Mouse (Mus musculus): ENCODE data around the gene Nat8f3. TPM values are rescaled to one million over a fixed set of nuclear protein-coding genes. Genes with fewer than 3 reads are reported as not detected.
"Not testable (repeated sequence)": the region's sequence is repeated elsewhere in the genome, so short reads cannot be mapped to it uniquely, and the experiment has no call there.

Gene Nat8f3
- not detected in 2 replicates for total RNA-seq (2017)

GRCm38 (mm10) chr6:85765532-85765931 is at the start of gene Nat8f3:
Gene Nat8f3, minus strand, starts transcription at chr6:85765754.
- ATAC-seq (replicated peaks in 1 of 2; ENCODE audit: insufficient read depth in 1 of 2, low FRiP score in 2 of 2, low TSS enrichment in 1 of 2, low read depth in 1 of 2, poor library complexity in 2 of 2, severe bottlenecking in 2 of 2): not testable (repeated sequence)

- no peak for ATAC-seq (replicated peaks in 1 of 2; ENCODE audit: insufficient read depth in 1 of 2, low FRiP score in 2 of 2, low TSS enrichment in 1 of 2, low read depth in 1 of 2, poor library complexity in 2 of 2, severe bottlenecking in 2 of 2)
These were observed 47.8 kb upstream of the Nat8f3 start for GRCm38 (mm10) chr6:85813339-85813738.

GRCm38 (mm10) chr6:85810942-85811537 is 45.5 kb upstream of the Nat8f3 start:
- ATAC-seq (replicated peaks in 1 of 2; ENCODE audit: insufficient read depth in 1 of 2, low FRiP score in 2 of 2, low TSS enrichment in 1 of 2, low read depth in 1 of 2, poor library complexity in 2 of 2, severe bottlenecking in 2 of 2): not testable (repeated sequence)

DNA sequence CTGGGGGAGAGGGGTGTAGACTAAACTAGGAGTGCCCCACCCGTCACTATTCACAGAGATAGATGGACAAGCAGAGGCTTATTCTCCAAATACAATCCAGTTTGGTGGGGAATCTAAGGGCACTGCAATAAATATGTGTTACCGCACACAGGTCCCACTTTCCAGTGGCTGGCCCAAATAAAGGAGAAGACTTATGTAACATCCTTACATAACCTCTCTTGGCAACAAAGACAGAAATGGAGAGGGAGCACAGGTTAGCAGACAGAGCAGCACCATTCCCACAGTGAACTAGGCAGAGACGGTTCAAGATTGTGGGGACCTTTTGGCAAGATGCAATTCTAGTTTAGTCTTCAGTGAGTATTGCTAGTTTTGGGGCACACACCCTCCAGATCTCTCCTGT is 45.0 kb upstream of the Nat8f3 start:
- not testable (repeated sequence) for ATAC-seq (replicated peaks in 1 of 2; ENCODE audit: insufficient read depth in 1 of 2, low FRiP score in 2 of 2, low TSS enrichment in 1 of 2, low read depth in 1 of 2, poor library complexity in 2 of 2, severe bottlenecking in 2 of 2)

GRCm38 (mm10) chr6:85809784-85810183 is 44.2 kb upstream of the Nat8f3 start:
- not testable (repeated sequence) for ATAC-seq (replicated peaks in 1 of 2; ENCODE audit: insufficient read depth in 1 of 2, low FRiP score in 2 of 2, low TSS enrichment in 1 of 2, low read depth in 1 of 2, poor library complexity in 2 of 2, severe bottlenecking in 2 of 2)

DNA sequence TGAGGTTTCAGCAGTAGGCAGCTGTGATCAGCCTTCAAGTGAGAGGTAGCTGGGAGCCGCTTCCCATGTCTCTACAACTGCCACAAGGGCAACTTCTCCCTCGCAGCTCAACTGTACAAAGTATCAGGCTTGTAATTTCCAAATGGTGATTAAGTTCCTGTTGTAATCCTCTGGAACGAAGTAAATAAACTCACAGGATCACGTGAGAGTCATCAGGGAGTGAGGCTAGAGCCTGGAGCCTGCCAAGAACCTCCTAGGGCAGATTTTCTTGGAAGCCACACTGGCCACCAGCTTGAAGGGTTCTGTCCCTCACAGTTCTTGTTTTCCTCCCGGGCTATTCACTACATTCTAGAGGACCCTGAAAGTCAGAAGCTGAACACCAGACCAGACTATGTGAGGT is 37.6 kb upstream of the Nat8f3 start:
- ATAC-seq (replicated peaks in 1 of 2; ENCODE audit: insufficient read depth in 1 of 2, low FRiP score in 2 of 2, low TSS enrichment in 1 of 2, low read depth in 1 of 2, poor library complexity in 2 of 2, severe bottlenecking in 2 of 2): not testable (repeated sequence)

DNA sequence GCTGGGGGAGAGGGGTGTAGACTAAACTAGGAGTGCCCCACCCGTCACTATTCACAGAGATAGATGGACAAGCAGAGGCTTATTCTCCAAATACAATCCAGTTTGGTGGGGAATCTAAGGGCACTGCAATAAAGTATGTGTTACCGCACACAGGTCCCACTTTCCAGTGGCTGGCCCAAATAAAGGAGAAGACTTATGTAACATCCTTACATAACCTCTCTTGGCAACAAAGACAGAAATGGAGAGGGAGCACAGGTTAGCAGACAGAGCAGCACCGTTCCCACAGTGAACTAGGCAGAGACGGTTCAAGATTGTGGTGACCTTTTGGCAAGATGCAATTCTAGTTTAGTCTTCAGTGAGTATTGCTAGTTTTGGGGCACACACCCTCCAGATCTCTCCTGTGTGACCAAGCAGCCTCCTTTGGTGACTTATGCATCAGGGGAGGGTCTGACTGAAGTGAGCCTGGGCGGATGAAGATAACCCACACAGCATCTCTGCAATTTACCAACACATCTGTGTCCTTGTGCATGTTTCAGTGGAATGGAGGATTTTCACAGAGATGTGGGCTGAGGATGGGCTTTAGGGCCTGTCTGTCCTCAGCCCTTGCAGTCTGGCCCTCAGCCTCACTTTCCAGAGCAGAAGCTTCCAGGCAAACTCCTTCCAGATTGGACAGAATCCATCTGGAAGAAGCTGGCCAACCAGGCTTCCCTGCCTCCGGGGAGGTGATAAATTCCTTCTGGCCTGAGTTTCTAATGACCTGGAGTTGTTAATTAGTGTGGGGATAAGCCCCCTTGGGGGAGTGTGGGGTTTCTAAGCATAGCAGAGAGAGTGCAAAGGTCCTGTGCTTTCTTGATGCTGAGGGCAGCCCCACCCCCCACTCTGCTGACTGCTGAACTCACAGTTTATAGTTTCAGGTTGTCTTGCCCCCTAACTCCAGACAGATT is 2.2 kb downstream of the Nat8f3 start:
- not testable (repeated sequence) for ATAC-seq (replicated peaks in 1 of 2; ENCODE audit: insufficient read depth in 1 of 2, low FRiP score in 2 of 2, low TSS enrichment in 1 of 2, low read depth in 1 of 2, poor library complexity in 2 of 2, severe bottlenecking in 2 of 2)

DNA sequence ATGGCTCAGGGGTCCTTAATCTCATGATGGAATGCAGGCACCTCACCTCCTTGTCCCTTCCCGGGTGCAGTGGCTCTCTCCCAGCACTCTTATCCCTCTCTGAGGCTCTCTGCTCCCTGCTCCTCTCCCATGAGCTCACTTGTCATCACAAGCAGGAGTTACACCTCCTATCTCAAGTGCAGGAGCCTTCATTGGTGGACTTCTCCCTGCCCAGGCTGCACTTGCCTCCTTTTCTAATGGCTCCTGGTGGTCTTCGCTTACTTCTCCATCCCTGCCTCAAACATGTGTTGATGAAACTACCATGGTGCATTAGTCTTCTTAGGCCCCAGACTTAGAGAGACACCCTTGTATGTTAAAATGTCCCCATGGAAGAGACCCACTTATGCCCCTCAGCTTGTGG is 2.9 kb downstream of the Nat8f3 start:
- ATAC-seq (replicated peaks in 1 of 2; ENCODE audit: insufficient read depth in 1 of 2, low FRiP score in 2 of 2, low TSS enrichment in 1 of 2, low read depth in 1 of 2, poor library complexity in 2 of 2, severe bottlenecking in 2 of 2): not testable (repeated sequence)

GRCm38 (mm10) chr6:85755705-85756249 is 9.8 kb downstream of the Nat8f3 start:
- not testable (repeated sequence) for ATAC-seq (replicated peaks in 1 of 2; ENCODE audit: insufficient read depth in 1 of 2, low FRiP score in 2 of 2, low TSS enrichment in 1 of 2, low read depth in 1 of 2, poor library complexity in 2 of 2, severe bottlenecking in 2 of 2)

DNA sequence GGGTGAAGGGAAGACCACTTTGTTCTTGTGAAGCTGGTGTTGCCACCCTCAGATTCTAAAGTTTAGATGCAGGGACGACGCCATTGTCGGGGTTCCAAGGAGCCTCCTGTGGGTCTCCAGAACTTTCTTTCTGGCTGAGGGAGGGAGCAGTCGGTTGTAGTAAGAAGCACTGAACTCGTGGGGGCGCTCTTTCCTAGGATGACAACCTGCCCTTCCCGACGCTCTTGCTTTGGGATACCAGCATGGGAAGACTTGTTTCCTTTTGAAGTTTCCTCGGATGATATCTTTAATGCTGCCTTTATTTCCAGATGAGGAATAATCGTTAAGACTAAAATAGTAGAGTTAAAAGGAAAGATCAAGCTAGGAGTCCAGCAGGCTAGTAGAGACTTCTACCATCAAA is 52.4 kb downstream of the Nat8f3 start, which contains the start of gene Nat8f7:
TSS of gene Nat8f7 (minus strand) at position 101 of the 400 bp plus-strand sequence.
- not testable (repeated sequence) for ATAC-seq (replicated peaks in 1 of 2; ENCODE audit: insufficient read depth in 1 of 2, low FRiP score in 2 of 2, low TSS enrichment in 1 of 2, low read depth in 1 of 2, poor library complexity in 2 of 2, severe bottlenecking in 2 of 2)

DNA sequence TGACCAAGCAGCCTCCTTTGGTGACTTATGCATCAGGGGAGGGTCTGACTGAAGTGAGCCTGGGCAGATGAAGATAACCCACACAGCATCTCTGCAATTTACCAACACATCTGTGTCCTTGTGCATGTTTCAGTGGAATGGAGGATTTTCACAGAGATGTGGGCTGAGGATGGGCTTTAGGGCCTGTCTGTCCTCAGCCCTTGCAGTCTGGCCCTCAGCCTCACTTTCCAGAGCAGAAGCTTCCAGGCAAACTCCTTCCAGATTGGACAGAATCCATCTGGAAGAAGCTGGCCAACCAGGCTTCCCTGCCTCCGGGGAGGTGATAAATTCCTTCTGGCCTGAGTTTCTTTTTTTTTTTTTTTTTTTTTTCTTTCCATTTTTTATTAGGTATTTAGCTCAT is 55.9 kb downstream of the Nat8f3 start:
- not testable (repeated sequence) for ATAC-seq (replicated peaks in 1 of 2; ENCODE audit: insufficient read depth in 1 of 2, low FRiP score in 2 of 2, low TSS enrichment in 1 of 2, low read depth in 1 of 2, poor library complexity in 2 of 2, severe bottlenecking in 2 of 2)

DNA sequence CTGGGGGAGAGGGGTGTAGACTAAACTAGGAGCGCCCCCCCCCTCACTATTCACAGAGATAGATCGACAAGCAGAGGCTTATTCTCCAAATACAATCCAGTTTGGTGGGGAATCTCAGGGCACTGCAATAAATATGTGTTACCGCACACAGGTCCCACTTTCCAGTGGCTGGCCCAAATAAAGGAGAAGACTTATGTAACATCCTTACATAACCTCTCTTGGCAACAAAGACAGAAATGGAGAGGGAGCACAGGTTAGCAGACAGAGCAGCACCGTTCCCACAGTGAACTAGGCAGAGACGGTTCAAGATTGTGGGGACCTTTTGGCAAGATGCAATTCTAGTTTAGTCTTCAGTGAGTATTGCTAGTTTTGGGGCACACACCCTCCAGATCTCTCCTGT is 56.3 kb downstream of the Nat8f3 start:
- ATAC-seq (replicated peaks in 1 of 2; ENCODE audit: insufficient read depth in 1 of 2, low FRiP score in 2 of 2, low TSS enrichment in 1 of 2, low read depth in 1 of 2, poor library complexity in 2 of 2, severe bottlenecking in 2 of 2): not testable (repeated sequence)

GRCm38 (mm10) chr6:85701943-85702342 is 63.6 kb downstream of the Nat8f3 start:
- ATAC-seq (replicated peaks in 1 of 2; ENCODE audit: insufficient read depth in 1 of 2, low FRiP score in 2 of 2, low TSS enrichment in 1 of 2, low read depth in 1 of 2, poor library complexity in 2 of 2, severe bottlenecking in 2 of 2): not testable (repeated sequence)

Other genes starting within 250 kb of the Nat8f3 start
- 17.8 and 22.6 TPM in 2 replicates for gene Alms1, start 178.2 kb downstream of the Nat8f3 start, total RNA-seq (2017)
- gene Nat8f7, start 52.5 kb downstream of the Nat8f3 start, total RNA-seq (2017): not detected in 2 replicates
- not detected in 2 replicates for gene Nat8f6, start 55.2 kb upstream of the Nat8f3 start, total RNA-seq (2017)
- not detected in 2 replicates for gene Nat8f5, start 55.2 kb upstream of the Nat8f3 start, total RNA-seq (2017)
- not detected in 2 replicates for gene Nat8, start 66.3 kb upstream of the Nat8f3 start, total RNA-seq (2017)
- not detected in 2 replicates for gene Nat8f2, start 103.4 kb upstream of the Nat8f3 start, total RNA-seq (2017)
- 1.8 and 4.4 TPM in 2 replicates for gene Nat8f4, start 139.1 kb upstream of the Nat8f3 start, total RNA-seq (2017)
- gene Tprkb, start 146.1 kb upstream of the Nat8f3 start, total RNA-seq (2017): 37.2 and 68.0 TPM in 2 replicates
- 6.0 and 7.2 TPM in 2 replicates for gene Nat8f1, start 149.9 kb upstream of the Nat8f3 start, total RNA-seq (2017)
- 44.3 and 52.3 TPM in 2 replicates for gene Dusp11, start 195.9 kb upstream of the Nat8f3 start, total RNA-seq (2017)

Measured in hematopoietic stem cell, adult 5-6 weeks (primary cell).